Mouse (Mus musculus) bone marrow, adult 2 months (tissue): ENCODE data around the gene Fam83g.

Source experiments
- CTCF ChIP-seq: fragments of 200-500 bp; IDR thresholded peaks from 2 replicates; pipeline ENCODE4 v1.5.1; 2011; ENCODE audit warnings: low read length, control low read depth; ENCODE audit not compliant: control insufficient read depth, insufficient read depth
- POLR2A ChIP-seq: fragments of 200-500 bp; IDR thresholded peaks from 2 replicates; pipeline ENCODE4 v1.6.1; 2011; ENCODE audit warnings: low read depth, mild to moderate bottlenecking, control low read depth, low read length, borderline replicate concordance; ENCODE audit not compliant: control insufficient read depth

GRCm38 (mm10) chr11:61658360-61658922 lies 25.4 kb upstream of the Fam83g start:
- TF ChIP-seq POLR2A (no peak), CTCF (no peak)
